Mouse (Mus musculus) R1 (cell line): ENCODE measurements around the gene Wars2.

Experiments used
- DNase-seq: peaks from one replicate; pipeline ENCODE4 v3.0.0-alpha.2; 2018; ENCODE audit warnings: low read depth, low spot score

The Wars2 gene

GRCm38 (mm10) chr3:99247996-99248801 is 107.3 kb downstream of the Wars2 start:
- DNase-seq = no peak

GRCm38 (mm10) chr3:99248831-99249550 is 108.1 kb downstream of the Wars2 start:
- DNase-seq = no peak

GRCm38 (mm10) chr3:99249551-99249870 is 108.6 kb downstream of the Wars2 start:
- no peak for DNase-seq

- no peak for DNase-seq
Measured at GRCm38 (mm10) chr3:99249906-99250305, 109.0 kb downstream of the Wars2 start.

GRCm38 (mm10) chr3:99251271-99252165 is 110.7 kb downstream of the Wars2 start:
- no peak for DNase-seq

GRCm38 (mm10) chr3:99252461-99253091 is 111.7 kb downstream of the Wars2 start:
- DNase-seq = no peak

GRCm38 (mm10) chr3:99253092-99253488 is 112.2 kb downstream of the Wars2 start:
- peak; percentile 83 for DNase-seq

GRCm38 (mm10) chr3:99253497-99254451 is 112.9 kb downstream of the Wars2 start:
- DNase-seq = peak; percentile 50

GRCm38 (mm10) chr3:99254559-99255151 is 113.8 kb downstream of the Wars2 start:
- no peak for DNase-seq

GRCm38 (mm10) chr3:99255411-99256365 is 114.8 kb downstream of the Wars2 start:
- no peak for DNase-seq

GRCm38 (mm10) chr3:99256366-99256750 is 115.5 kb downstream of the Wars2 start:
- DNase-seq = no peak

GRCm38 (mm10) chr3:99256766-99257165 is 115.9 kb downstream of the Wars2 start:
- DNase-seq = no peak

GRCm38 (mm10) chr3:99257586-99258577 is 117.0 kb downstream of the Wars2 start:
- no peak for DNase-seq

GRCm38 (mm10) chr3:99259741-99260270 is 118.9 kb downstream of the Wars2 start:
- no peak for DNase-seq

GRCm38 (mm10) chr3:99260395-99260794 is 119.5 kb downstream of the Wars2 start:
- no peak for DNase-seq

- DNase-seq = no peak
Measured at GRCm38 (mm10) chr3:99261371-99261791, 120.5 kb downstream of the Wars2 start.

- no peak for DNase-seq
Measured at GRCm38 (mm10) chr3:99261986-99262385, 121.1 kb downstream of the Wars2 start.
